14 mouse cellular contexts compared by ENCODE assay signal in the genomic region with DNA sequence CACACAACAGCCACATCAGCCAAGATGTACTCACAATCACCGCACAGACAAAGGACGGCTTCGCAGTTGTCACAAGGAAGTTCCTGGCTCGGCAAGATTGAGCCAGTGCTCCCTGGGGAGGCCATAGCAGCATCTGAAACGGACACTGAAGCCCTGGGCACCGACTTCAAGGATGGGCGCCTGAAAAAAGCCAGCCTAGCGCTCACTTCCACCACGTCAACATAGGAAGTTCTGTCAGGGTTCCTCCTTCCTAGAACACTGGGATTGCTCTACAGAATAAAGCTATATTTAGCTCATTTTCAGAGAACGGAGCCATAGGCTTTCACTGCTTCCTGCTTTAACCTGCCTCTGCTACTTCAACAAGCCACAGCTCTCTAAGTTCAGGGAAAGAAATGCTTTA.
A peak's percentile ranks its signal among the peaks of the same experiment; 100 is the strongest.
DNase-seq lines count a peak whose midpoint lies in the region; ATAC-seq and TF ChIP-seq lines count a peak whose summit lies in the region.
"Had no signal": no experiment of that assay in that cellular context is flagged by ENCODE, and none has a peak within 500 bp of the region (broad histone marks: within the 10 kb centered on the region; RNA-seq: fewer than 3 reads in every experiment).

No protein-coding gene starts in this region.

- no peaks in the 10 kb centered on the region for H3K9me3 ChIP-seq in forebrain, embryonic 16.5 days (ENCODE audit: control insufficient read depth, low read length)
- no peaks in the 10 kb centered on the region for H3K9me3 ChIP-seq in forebrain, embryonic 11.5 days (ENCODE audit: control insufficient read depth, low read length)
- no peaks in the 10 kb centered on the region for H3K9me3 ChIP-seq in liver, embryonic 15.5 days (replicated peaks)
- no peaks in the 10 kb centered on the region for H3K9me3 ChIP-seq in liver, embryonic 11.5 days (ENCODE audit: control insufficient read depth, low read length)
- H3K9me3 ChIP-seq: hindbrain, embryonic 13.5 days had no signal

- no peak for ATAC-seq in forebrain, embryonic 16.5 days
- ATAC-seq in forebrain, embryonic 11.5 days (replicated peaks; ENCODE audit: low FRiP score) = no peak
- ATAC-seq in liver, embryonic 15.5 days (ENCODE audit: insufficient read depth) = no peak
- ATAC-seq in liver, embryonic 11.5 days (replicated peaks; ENCODE audit: low FRiP score) = no peak
- ATAC-seq in common myeloid progenitor, adult 5-6 weeks (replicated peaks; ENCODE audit: low read depth, poor library complexity, severe bottlenecking) = 0 out of 2 replicates have a peak, but pooled peaks have one; percentile 4
- ATAC-seq: midbrain, embryonic 16.5 days had no signal

- no peaks in the 10 kb centered on the region for H3K27me3 ChIP-seq in forebrain, embryonic 16.5 days (replicated peaks; ENCODE audit: control insufficient read depth, insufficient read depth, low read length)
- H3K27me3 ChIP-seq in forebrain, embryonic 11.5 days (ENCODE audit: control insufficient read depth, insufficient read depth, low read length) = no peaks in the 10 kb centered on the region
- H3K27me3 ChIP-seq in liver, embryonic 15.5 days = no peaks in the 10 kb centered on the region
- H3K27me3 ChIP-seq in liver, embryonic 11.5 days (replicated peaks; ENCODE audit: control insufficient read depth, insufficient read depth, low read length) = no peaks in the 10 kb centered on the region
- H3K27me3 ChIP-seq in thymus, adult 2 months (ENCODE audit: control insufficient read depth, insufficient read depth, low read length) = no peaks in the 10 kb centered on the region
- H3K27me3 ChIP-seq: hindbrain, embryonic 13.5 days had no signal

- no peak for DNase-seq in forebrain, embryonic 11.5 days (ENCODE audit: low spot score)
- no peak for DNase-seq in liver, embryonic 11.5 days (ENCODE audit: low spot score)
- peak; percentile 46 for DNase-seq in kidney, postnatal 14 days
- no peak for DNase-seq in embryo, embryonic 9.5 days (ENCODE audit: extremely low spot score)
- no peak for DNase-seq in thymus, adult 2 months
- DNase-seq: cerebellum, adult 9-10 months; thymus, postnatal 36 days had no signal

- H3K4me2 ChIP-seq in forebrain, embryonic 16.5 days (ENCODE audit: low read length) = no peak overlapping the region
- no peak overlapping the region for H3K4me2 ChIP-seq in forebrain, embryonic 11.5 days (ENCODE audit: low read depth, low read length, severe bottlenecking)
- H3K4me2 ChIP-seq in liver, embryonic 15.5 days = 0 out of 2 replicates have a peak overlapping the region, but pooled peaks have one; percentile 8
- H3K4me2 ChIP-seq in liver, embryonic 11.5 days = no peak overlapping the region
- H3K4me2 ChIP-seq: hindbrain, embryonic 13.5 days had no signal

- TF ChIP-seq CTCF in thymus, adult 2 months (IDR thresholded peaks at IDR 0.05; ENCODE audit: borderline replicate concordance, control insufficient read depth, extremely low read depth, insufficient read depth, low read length, poor library complexity) = no peak

- peak overlapping the region; percentile 30; the same call in 1 of the 2 replicates for H3K27ac ChIP-seq in forebrain, embryonic 16.5 days (ENCODE audit: low read length)
- no peak overlapping the region for H3K27ac ChIP-seq in forebrain, embryonic 11.5 days (ENCODE audit: low read depth, low read length)
- H3K27ac ChIP-seq in liver, embryonic 15.5 days (replicated peaks) = no peak overlapping the region
- no peak overlapping the region for H3K27ac ChIP-seq in liver, embryonic 11.5 days (ENCODE audit: low read depth, low read length)
- no peak overlapping the region for H3K27ac ChIP-seq in thymus, adult 2 months (ENCODE audit: control insufficient read depth, insufficient read depth, low read length)
- H3K27ac ChIP-seq: hindbrain, embryonic 13.5 days; liver, embryonic 14.5 days had no signal

- no peak overlapping the region for H3K4me3 ChIP-seq in forebrain, embryonic 16.5 days (replicated peaks; ENCODE audit: low read length)
- no peak overlapping the region for H3K4me3 ChIP-seq in forebrain, embryonic 11.5 days (ENCODE audit: low read depth, low read length)
- H3K4me3 ChIP-seq in liver, embryonic 15.5 days (replicated peaks) = no peak overlapping the region
- H3K4me3 ChIP-seq in liver, embryonic 11.5 days (ENCODE audit: low read depth, low read length) = no peak overlapping the region
- H3K4me3 ChIP-seq in thymus, adult 2 months (ENCODE audit: control insufficient read depth, insufficient read depth, low read length) = no peak overlapping the region
- H3K4me3 ChIP-seq: hindbrain, embryonic 13.5 days had no signal

- WGBS in forebrain, embryonic 16.5 days = 84% methylated on average over 10 of the region's 10 CpGs
- 86% methylated on average over 10 of the region's 10 CpGs for WGBS in forebrain, embryonic 11.5 days
- WGBS in liver, embryonic 15.5 days (ENCODE audit: insufficient replicate concordance) = 35% methylated on average over 10 of the region's 10 CpGs
- 64% methylated on average over 10 of the region's 10 CpGs for WGBS in liver, embryonic 11.5 days
- 26% methylated on average over 10 of the region's 10 CpGs for WGBS in thymus, adult 2 months

- no peak for TF ChIP-seq POLR2A in thymus, adult 2 months (IDR thresholded peaks at IDR 0.05; ENCODE audit: control insufficient read depth, extremely low read depth, insufficient read depth, low read length, poor library complexity)

- peaks cover 7% of the 10 kb centered on the region for H3K36me3 ChIP-seq in forebrain, embryonic 16.5 days (ENCODE audit: control insufficient read depth, insufficient read depth)
- no peaks in the 10 kb centered on the region; the same call in 1 of the 2 replicates for H3K36me3 ChIP-seq in forebrain, embryonic 11.5 days (ENCODE audit: control insufficient read depth, insufficient read depth, low read length)
- H3K36me3 ChIP-seq in liver, embryonic 15.5 days (replicated peaks) = no peaks in the 10 kb centered on the region
- H3K36me3 ChIP-seq in liver, embryonic 11.5 days (ENCODE audit: control insufficient read depth, insufficient read depth, low read length) = no peaks in the 10 kb centered on the region
- H3K36me3 ChIP-seq in thymus, adult 2 months (ENCODE audit: control insufficient read depth, insufficient read depth, low read length) = no peaks in the 10 kb centered on the region
- H3K36me3 ChIP-seq: G1E had no signal

- H3K9ac ChIP-seq in forebrain, embryonic 16.5 days (replicated peaks; ENCODE audit: low read depth, low read length) = no peak overlapping the region
- H3K9ac ChIP-seq in forebrain, embryonic 11.5 days (ENCODE audit: low read length) = no peak overlapping the region
- H3K9ac ChIP-seq in liver, embryonic 15.5 days = no peak overlapping the region
- H3K9ac ChIP-seq in liver, embryonic 11.5 days (ENCODE audit: low read depth, low read length) = no peak overlapping the region
- H3K9ac ChIP-seq: hindbrain, embryonic 13.5 days; liver, embryonic 14.5 days had no signal

- no peaks in the 10 kb centered on the region for H3K4me1 ChIP-seq in forebrain, embryonic 16.5 days (replicated peaks; ENCODE audit: control insufficient read depth, insufficient read depth, low read length)
- H3K4me1 ChIP-seq in forebrain, embryonic 11.5 days (replicated peaks; ENCODE audit: control insufficient read depth, insufficient read depth, low read length) = no peaks in the 10 kb centered on the region
- peaks cover 19% of the 10 kb centered on the region for H3K4me1 ChIP-seq in liver, embryonic 15.5 days (replicated peaks)
- peaks cover 7% of the 10 kb centered on the region for H3K4me1 ChIP-seq in liver, embryonic 11.5 days (replicated peaks; ENCODE audit: control insufficient read depth, insufficient read depth, low read length)
- no peaks in the 10 kb centered on the region; the same call in 1 of the 2 replicates for H3K4me1 ChIP-seq in thymus, adult 2 months (replicated peaks; ENCODE audit: control insufficient read depth, insufficient read depth, low read length)
